Mouse (Mus musculus) liver, embryonic 14.5 days (tissue): ENCODE data around the gene Coro1c. TPM values are rescaled to one million over a fixed set of nuclear protein-coding genes. Genes with fewer than 3 reads are reported as not detected.

Experiments used
- ATAC-seq: fragments of 200-750 bp; cut with Nextera tagmentation; 2 replicates; pipeline ENCODE4 v1.8.0; 2017; ENCODE audit warnings: moderate number of reproducible peaks, mild to moderate bottlenecking, moderate library complexity; ENCODE audit not compliant: insufficient read depth
- DNase-seq, 3 experiments: peaks; one replicate each; pipeline ENCODE4 v3.0.0-alpha.2; 2012 to 2013; ENCODE audit warnings: low read depth in 3 of 3, low spot score in 3 of 3
- H3K27ac ChIP-seq: fragments of 300-500 bp; sonication (generic); 2 replicates; pipeline ENCODE4 v1.5.1; 2014; ENCODE audit warnings: moderate library complexity, mild to moderate bottlenecking, control low read depth, inconsistent platforms
- H3K27me3 ChIP-seq: fragments of 300-500 bp; sonication (generic); 2 replicates; pipeline ENCODE4 v1.6.1; 2014; ENCODE audit warnings: mild to moderate bottlenecking, low read length, moderate library complexity; ENCODE audit not compliant: control insufficient read depth, insufficient read depth
- H3K36me3 ChIP-seq: fragments of 300-500 bp; sonication (generic); replicated peaks from 2 replicates; pipeline ENCODE4 v1.6.1; 2014; ENCODE audit warnings: low read depth; ENCODE audit not compliant: control insufficient read depth, insufficient read depth
- H3K4me1 ChIP-seq, 2 experiments: fragments of 200-500 bp in 1 of 2; fragments of 300-500 bp in 1 of 2; sonication (generic) in 1 of 2; replicated peaks; 2 replicates each; pipeline ENCODE4 v1.6.1; 2012 to 2014; ENCODE audit warnings: antibody characterized with exemption in 1 of 2, inconsistent platforms in 1 of 2, low read length in 1 of 2; ENCODE audit not compliant: control insufficient read depth in 2 of 2, insufficient read depth in 2 of 2
- H3K4me2 ChIP-seq: fragments of 300-500 bp; sonication (generic); 2 replicates; pipeline ENCODE4 v1.6.1; 2014; ENCODE audit warnings: low read depth, mild to moderate bottlenecking, control low read depth, moderate library complexity
- H3K4me3 ChIP-seq, 2 experiments: fragments of 200-500 bp in 1 of 2; fragments of 300-500 bp in 1 of 2; sonication (generic) in 1 of 2; 2 replicates each; pipeline ENCODE4 v1.5.1; 2012 to 2014; ENCODE audit warnings: low read depth in 2 of 2, low read length in 2 of 2, mild to moderate bottlenecking in 2 of 2, control low read depth in 1 of 2, inconsistent platforms in 1 of 2, moderate library complexity in 1 of 2; ENCODE audit not compliant: insufficient read depth in 1 of 2
- H3K9ac ChIP-seq: fragments of 300-500 bp; sonication (generic); replicated peaks from 2 replicates; pipeline ENCODE4 v1.6.1; 2014; ENCODE audit warnings: mild to moderate bottlenecking, control low read depth, moderate library complexity
- H3K9me3 ChIP-seq: fragments of 300-500 bp; sonication (generic); 2 replicates; pipeline ENCODE4 v1.6.1; 2016; ENCODE audit warnings: low read length, mixed read lengths; ENCODE audit not compliant: control insufficient read depth
- CTCF ChIP-seq: IDR thresholded peaks from 2 replicates; pipeline ENCODE4 v1.5.1; 2016; ENCODE audit warnings: antibody characterized with exemption, low read depth, control low read depth
- EP300 ChIP-seq: IDR thresholded peaks from 2 replicates; pipeline ENCODE4 v1.6.1; 2016; ENCODE audit warnings: antibody characterized with exemption, low read depth
- WGBS: fragments of 180-500 bp; shearing (Covaris S2); extraction: QIAGEN DNeasy Blood & Tissue Kit; methylation state at CpG from one replicate; pipeline ENCODE4 v1.1.7; 2014; ENCODE audit not compliant: insufficient replicate concordance; 5-methylcytosine and 5-hydroxymethylcytosine counted together
- polyA plus RNA-seq, 2 experiments: library from polyadenylated mRNA; depleted of rRNA in 1 of 2; stranded (reverse) in 1 of 2; unstranded in 1 of 2; fragments of >200 nt; fragmentation: Nextera tagmentation in 1 of 2; extraction: Ambion mirVana in 1 of 2; gene quantifications; 2 replicates each; pipeline versions ENCODE4 v1.2.1 to v1.2.3; 2012 to 2014

Coro1c gene
- polyA plus RNA-seq, 2 experiments = 26.2 to 35.6 TPM

DNA sequence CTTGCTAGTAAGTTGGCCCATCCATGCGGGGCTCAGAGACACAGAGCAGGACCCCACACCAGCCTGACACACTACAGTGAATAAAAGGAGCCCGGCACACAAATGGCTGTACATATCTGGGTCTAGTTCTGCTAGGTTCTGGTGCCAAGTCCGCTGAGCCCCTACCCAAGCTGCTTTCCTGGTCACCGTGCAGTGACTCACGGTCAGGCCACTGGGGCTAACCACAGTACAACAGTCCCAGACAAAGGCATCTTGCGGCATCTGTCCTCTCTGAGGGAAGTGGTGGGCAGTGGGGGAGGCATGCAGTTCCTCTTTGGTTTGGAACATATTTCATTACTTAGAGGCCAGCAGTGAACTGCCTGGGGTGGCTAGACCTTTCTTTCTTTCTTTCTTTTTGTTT, 36.6 kb upstream of the Coro1c start:
- TF ChIP-seq CTCF = no peak
- no peak for DNase-seq
- Histone ChIP-seq H3K36me3 (peaks cover 90% of the 10 kb centered on the region), H3K9ac (no peak overlapping the region), H3K27me3 (no peaks in the 10 kb centered on the region), H3K4me2 (no peak overlapping the region), H3K4me3 (no peak overlapping the region), H3K9me3 (no peaks in the 10 kb centered on the region), H3K4me1 (no peaks in the 10 kb centered on the region), H3K27ac (no peak overlapping the region)
- ATAC-seq = no peak
- WGBS = 36% methylated on average over 6 of the region's 6 CpGs

DNA sequence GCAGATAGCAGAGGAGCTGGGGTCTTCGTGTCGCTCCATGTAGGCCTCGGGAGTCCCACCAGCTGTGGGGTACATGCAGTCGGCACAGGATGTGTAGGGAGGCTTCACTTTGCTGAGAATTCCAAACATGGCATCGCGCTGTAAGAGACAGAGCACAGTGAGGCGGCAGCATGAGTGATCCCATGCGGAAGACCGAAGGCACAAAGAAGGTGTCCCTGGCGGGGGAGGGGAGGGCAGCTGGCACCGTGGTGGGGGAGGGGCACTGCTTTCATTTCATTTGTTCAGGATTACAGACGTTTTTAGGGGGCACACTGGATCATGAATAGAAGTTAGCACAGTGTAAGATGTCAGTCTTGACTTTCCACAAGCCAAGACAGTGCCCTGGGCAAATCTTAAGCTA, 34.8 kb upstream of the Coro1c start:
- ATAC-seq (no peak), DNase-seq (no peak)
- H3K27me3 ChIP-seq = no peaks in the 10 kb centered on the region
- WGBS = 81% methylated on average over 12 of the region's 12 CpGs
- H3K9ac ChIP-seq = no peak overlapping the region
- no peak overlapping the region for H3K4me3 ChIP-seq
- peaks cover 80% of the 10 kb centered on the region for H3K36me3 ChIP-seq
- TF ChIP-seq EP300 = no peak
- TF ChIP-seq CTCF = no peak
- H3K4me1 ChIP-seq = no peaks in the 10 kb centered on the region; a peak in 1 of 4 replicates
- H3K27ac ChIP-seq = no peak overlapping the region
- no peak overlapping the region for H3K4me2 ChIP-seq
- H3K9me3 ChIP-seq = no peaks in the 10 kb centered on the region

DNA sequence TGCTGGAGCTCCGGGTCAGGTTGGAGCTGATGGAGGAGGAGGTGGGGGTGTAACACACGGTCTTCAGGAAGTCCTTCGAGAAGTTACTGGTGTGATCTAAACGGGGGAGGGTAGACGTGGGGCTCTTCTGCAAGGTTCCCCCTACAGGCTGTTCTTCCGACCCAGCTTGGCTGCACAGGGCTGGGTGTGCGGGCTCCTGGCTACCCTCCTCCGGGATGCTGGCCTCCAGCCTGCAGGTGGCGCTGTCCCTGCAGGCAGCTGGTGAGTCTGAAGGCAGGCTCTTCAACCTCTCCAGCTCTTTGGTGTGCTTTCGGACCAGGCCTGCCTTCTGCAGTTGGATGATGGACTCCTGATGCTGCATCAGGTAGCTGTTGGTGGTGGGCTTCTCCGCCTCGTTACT, 34.0 kb upstream of the Coro1c start:
- Histone ChIP-seq H3K4me2 (no peak overlapping the region), H3K27ac (no peak overlapping the region), H3K9ac (no peak overlapping the region), H3K27me3 (no peaks in the 10 kb centered on the region), H3K9me3 (no peaks in the 10 kb centered on the region), H3K36me3 (peaks cover 73% of the 10 kb centered on the region), H3K4me1 (peaks cover 0 to 3% of the 10 kb centered on the region in 2 experiments; a peak in 1 of 4 replicates), H3K4me3 (no peak overlapping the region)
- DNase-seq (no peak), ATAC-seq (no peak)
- TF ChIP-seq EP300 (no peak), CTCF (peak; percentile 82)
- 73% methylated on average over 12 of the region's 12 CpGs for WGBS

DNA sequence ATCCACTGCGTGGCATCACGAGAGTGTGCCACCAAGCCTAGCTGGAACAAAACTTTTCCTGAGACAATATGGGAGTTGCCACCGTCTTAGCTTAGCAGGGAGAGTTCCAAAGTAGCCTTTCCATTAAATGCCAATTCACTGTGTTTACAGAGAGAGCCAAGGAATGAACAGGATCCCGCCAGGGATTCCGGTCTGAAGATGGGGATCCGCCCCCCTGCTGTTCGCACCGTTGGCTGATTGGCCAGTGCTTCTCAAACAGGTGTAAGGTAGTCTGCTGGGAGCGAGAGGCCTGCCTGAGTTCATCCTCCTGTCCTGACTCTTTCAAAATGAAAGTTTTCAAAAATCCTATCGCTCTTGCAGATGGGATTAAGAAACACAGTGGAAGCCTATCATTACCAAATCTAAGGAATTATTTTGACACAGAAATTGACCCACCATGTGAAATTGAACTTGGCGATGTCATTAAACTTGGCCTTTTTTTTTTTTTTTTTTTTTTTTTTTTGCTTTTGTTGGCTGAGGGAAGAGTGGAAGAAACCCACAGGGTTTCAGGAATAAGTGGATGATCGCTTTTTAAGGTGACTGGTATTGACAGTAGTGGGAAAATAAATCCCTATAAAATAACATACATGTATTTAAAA, 30.8 kb upstream of the Coro1c start:
- Histone ChIP-seq H3K27ac (no peak overlapping the region), H3K9me3 (no peaks in the 10 kb centered on the region), H3K36me3 (peaks cover 46% of the 10 kb centered on the region), H3K27me3 (no peaks in the 10 kb centered on the region), H3K4me1 (peaks cover 0 to 8% of the 10 kb centered on the region in 2 experiments; a peak in 3 of 4 replicates), H3K9ac (no peak overlapping the region), H3K4me2 (no peak overlapping the region), H3K4me3 (no peak overlapping the region)
- WGBS = 83% methylated on average over 12 of the region's 12 CpGs
- TF ChIP-seq EP300 = no peak
- no peak for TF ChIP-seq CTCF
- no peak for ATAC-seq
- no peak for DNase-seq

DNA sequence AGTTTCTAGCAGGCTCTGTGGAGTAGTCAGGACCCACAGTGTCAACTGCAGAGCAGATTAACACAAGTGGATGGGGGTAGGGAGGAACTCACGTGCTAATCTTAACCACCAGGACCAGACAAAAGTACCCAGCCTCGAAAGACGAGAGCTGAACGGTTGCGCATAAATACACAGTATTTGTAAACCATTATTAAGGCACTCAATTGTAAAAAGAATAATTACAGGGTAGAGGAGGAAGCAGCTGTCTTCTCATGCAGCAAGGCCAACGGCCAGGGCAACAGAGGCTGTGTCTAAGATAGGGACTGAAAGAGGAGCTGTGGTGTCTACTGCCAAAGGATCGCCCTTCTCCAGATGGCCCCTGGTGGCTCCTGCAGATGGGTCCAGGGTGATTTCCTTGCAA, 29.1 kb upstream of the Coro1c start:
- peaks cover 29% of the 10 kb centered on the region for H3K36me3 ChIP-seq
- no peak for ATAC-seq
- peaks cover 0 to 15% of the 10 kb centered on the region in 2 experiments for H3K4me1 ChIP-seq
- no peak overlapping the region for H3K4me2 ChIP-seq
- no peaks in the 10 kb centered on the region for H3K9me3 ChIP-seq
- no peak overlapping the region for H3K27ac ChIP-seq
- no peak overlapping the region for H3K9ac ChIP-seq
- TF ChIP-seq CTCF (no peak), EP300 (no peak)
- no peaks in the 10 kb centered on the region for H3K27me3 ChIP-seq
- DNase-seq = no peak
- 12% methylated on average over 7 of the region's 7 CpGs for WGBS
- H3K4me3 ChIP-seq = no peak overlapping the region
